Mouse (Mus musculus) liver, postnatal 0 days (tissue): Measurements from ENCODE around the gene Gm21650. TPM values are rescaled to one million over a fixed set of nuclear protein-coding genes. Genes with fewer than 3 reads are reported as not detected.
"Not testable (repeated sequence)": the region's sequence is repeated elsewhere in the genome, so short reads cannot be mapped to it uniquely, and the experiment has no call there.

Source experiments
- ATAC-seq: fragments of 200-750 bp; cut with Nextera tagmentation; 2 replicates; pipeline ENCODE4 v1.8.0; 2017; ENCODE audit warnings: mild to moderate bottlenecking, moderate library complexity
- DNase-seq: peaks from one replicate; pipeline ENCODE4 v3.0.0-alpha.2; 2016
- H3K27ac ChIP-seq: fragments of 300-500 bp; sonication (generic); 2 replicates; pipeline ENCODE4 v1.5.1; 2014; ENCODE audit warnings: antibody characterized with exemption, moderate library complexity, mild to moderate bottlenecking, low read depth
- H3K27me3 ChIP-seq: fragments of 300-500 bp; sonication (generic); 2 replicates; pipeline ENCODE4 v1.6.1; 2014; ENCODE audit warnings: low read length, control low read depth, mixed read lengths; ENCODE audit not compliant: insufficient read depth
- H3K36me3 ChIP-seq: fragments of 300-500 bp; sonication (generic); replicated peaks from 2 replicates; pipeline ENCODE4 v1.6.1; 2014; ENCODE audit warnings: mild to moderate bottlenecking, control low read depth, low read length, moderate library complexity, mixed read lengths; ENCODE audit not compliant: insufficient read depth
- H3K4me1 ChIP-seq: fragments of 300-500 bp; sonication (generic); 2 replicates; pipeline ENCODE4 v1.6.1; 2014; ENCODE audit warnings: antibody characterized with exemption, mild to moderate bottlenecking, control low read depth; ENCODE audit not compliant: insufficient read depth
- H3K4me2 ChIP-seq: fragments of 300-500 bp; sonication (generic); 2 replicates; pipeline ENCODE4 v1.6.1; 2014; ENCODE audit warnings: low read depth, mild to moderate bottlenecking, low read length, moderate library complexity, mixed read lengths
- H3K4me3 ChIP-seq: fragments of 300-500 bp; sonication (generic); 2 replicates; pipeline ENCODE4 v1.5.1; 2014; ENCODE audit warnings: low read depth, low read length
- H3K9ac ChIP-seq: fragments of 300-500 bp; sonication (generic); replicated peaks from 2 replicates; pipeline ENCODE4 v1.6.1; 2014; ENCODE audit warnings: mild to moderate bottlenecking, moderate library complexity
- H3K9me3 ChIP-seq: fragments of 300-500 bp; sonication (generic); 2 replicates; pipeline ENCODE4 v1.6.1; 2016; ENCODE audit warnings: mild to moderate bottlenecking, control low read depth, low read length, mixed read lengths
- WGBS: fragments of 180-500 bp; shearing (Covaris S2); extraction: QIAGEN DNeasy Blood & Tissue Kit; methylation state at CpG from one replicate; pipeline ENCODE4 v1.1.7; 2014; ENCODE audit not compliant: insufficient replicate concordance; 5-methylcytosine and 5-hydroxymethylcytosine counted together
- polyA plus RNA-seq: library from polyadenylated mRNA; unstranded; fragments of >200 nt; fragmentation: Nextera tagmentation; extraction: Ambion mirVana; gene quantifications from 2 replicates; pipeline ENCODE4 v1.2.1, GENCODE M21; 2015

Gm21650 gene
- polyA plus RNA-seq = not detected in 2 replicates

- H3K36me3 ChIP-seq, ATAC-seq, H3K9me3 ChIP-seq, H3K27me3 ChIP-seq, DNase-seq, H3K4me1 ChIP-seq, H3K9ac ChIP-seq, H3K27ac ChIP-seq, H3K4me2 ChIP-seq, H3K4me3 ChIP-seq: not testable (repeated sequence)
- no CpG with 5 or more reads among the region's 6 CpGs for WGBS
These were observed at the start of gene Gm21650 for GRCm38 (mm10) chrY:77692508-77692907. Gene Gm21650 (plus strand): TSS chrY:77692808.
